Mouse (Mus musculus) lung, postnatal 0 days (tissue): Measurements from ENCODE around the gene Grb7.

Source experiments
- CTCF ChIP-seq: IDR thresholded peaks from 2 replicates; pipeline ENCODE4 v1.5.1; 2016; ENCODE audit warnings: antibody characterized with exemption, mild to moderate bottlenecking
- EP300 ChIP-seq: IDR thresholded peaks from 2 replicates; pipeline ENCODE4 v1.6.1; 2016; ENCODE audit warnings: antibody characterized with exemption, mild to moderate bottlenecking, control low read depth

- TF ChIP-seq CTCF, result no peak
- no peak for TF ChIP-seq EP300
These were observed 47.2 kb downstream of the Grb7 start for GRCm38 (mm10) chr11:98493394-98493793.
